Mouse (Mus musculus): ENCODE data around the gene Gad1. TPM values are rescaled to one million over a fixed set of nuclear protein-coding genes. Genes with fewer than 3 reads are reported as not detected.

Gene Gad1
- total RNA-seq, 4 experiments from 2014 or later: 0.84 to 1.2 (median 0.93) TPM

DNA sequence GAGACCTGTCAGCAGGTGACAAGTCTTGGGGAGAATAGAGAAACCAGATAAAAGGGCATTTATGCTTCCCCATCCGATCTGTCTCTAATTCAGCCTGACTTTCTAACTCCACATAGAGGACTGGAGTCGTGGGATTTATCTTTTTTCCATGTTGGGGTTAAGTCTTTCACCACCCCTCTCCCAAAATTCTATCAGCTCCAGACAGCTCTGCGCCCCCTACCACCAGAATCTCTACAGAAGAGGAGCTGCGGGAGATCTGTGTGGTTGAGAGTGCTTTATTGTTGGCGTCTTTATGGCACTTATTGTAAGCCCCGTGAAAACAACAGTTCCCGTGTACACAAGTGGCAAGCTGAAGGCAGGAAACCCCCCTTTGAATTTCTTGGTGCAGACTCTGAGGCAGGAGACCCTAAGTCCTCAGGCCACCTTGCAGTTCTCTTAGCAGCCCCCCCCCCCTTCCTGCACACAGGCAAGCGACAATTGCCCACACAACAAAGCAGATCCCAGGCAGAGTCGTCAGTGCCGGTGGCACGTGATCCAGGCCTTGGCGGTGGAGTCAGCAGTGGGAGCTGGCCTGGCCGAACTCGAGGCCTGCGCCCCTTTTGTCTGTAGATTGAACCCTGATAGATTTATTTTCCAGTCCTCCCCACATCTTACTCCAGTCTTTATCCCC, 11.9 kb downstream of the Gad1 start:
- DNase-seq (ENCODE audit: low spot score): no peak

DNA sequence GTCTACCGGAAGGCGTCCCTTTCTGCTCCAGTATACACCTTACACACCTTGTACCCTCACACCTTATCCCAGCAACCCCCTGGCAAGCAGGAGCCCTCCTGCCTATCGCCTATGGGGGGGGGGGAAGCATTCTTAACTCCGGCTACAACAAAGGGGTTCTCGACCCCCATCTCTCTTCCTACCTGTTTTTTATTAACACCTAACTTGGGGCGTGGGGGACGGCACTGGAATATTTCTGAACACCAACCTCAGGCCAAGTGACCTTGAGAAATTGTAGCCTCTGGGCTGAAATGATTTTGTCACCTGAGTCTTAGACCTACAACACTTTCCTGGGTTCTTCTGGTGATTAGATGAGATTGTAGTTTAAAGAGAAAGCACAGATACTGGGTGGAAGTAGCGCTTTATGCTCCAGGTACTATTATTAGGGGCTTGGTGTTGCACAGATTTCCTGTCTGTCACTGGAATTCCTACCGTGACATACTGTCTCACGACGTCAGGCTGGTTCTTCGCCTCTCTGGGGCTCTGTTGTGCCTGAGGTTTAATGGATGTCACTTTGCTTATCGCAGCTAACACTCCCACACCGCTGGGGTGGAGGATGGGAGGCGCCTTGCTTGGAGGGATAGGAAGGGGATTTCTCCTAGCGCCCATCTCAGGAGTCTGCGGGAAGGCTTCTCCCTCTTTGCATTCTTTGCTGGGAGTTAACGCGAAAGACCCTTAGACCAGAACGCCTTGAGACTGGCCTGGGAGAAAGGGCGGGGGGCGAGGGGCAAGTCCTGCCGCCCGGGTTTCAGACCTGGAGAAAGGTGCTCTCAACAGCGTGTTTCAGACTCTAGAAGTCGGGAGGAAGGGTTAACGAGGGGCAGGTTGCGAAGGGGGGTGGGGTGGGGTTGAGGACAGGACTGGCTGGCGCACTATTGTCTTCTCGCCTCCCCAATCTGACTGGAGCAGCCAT, 13.1 kb downstream of the Gad1 start:
- DNase-seq (ENCODE audit: low spot score): no peak

DNA sequence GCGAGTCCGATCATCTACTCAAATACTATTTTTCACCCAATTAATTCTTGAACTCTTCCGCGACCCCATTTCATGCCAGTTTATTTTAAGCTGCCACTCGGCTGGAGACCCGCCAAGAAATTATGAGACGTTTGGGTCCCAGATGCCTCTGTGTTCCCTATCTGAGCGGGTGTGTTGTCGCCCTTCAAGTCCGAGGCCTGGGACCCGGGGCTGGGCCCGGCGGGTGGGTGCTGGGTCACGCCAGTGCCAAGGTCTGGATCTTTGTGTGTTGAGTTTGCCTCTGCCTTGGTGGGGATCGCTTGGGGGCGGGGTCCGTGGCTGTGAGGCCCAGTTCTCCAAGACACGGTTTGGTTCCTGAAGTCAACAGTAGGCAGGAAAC, 13.7 kb downstream of the Gad1 start:
- no peak for DNase-seq (ENCODE audit: low spot score)

DNA sequence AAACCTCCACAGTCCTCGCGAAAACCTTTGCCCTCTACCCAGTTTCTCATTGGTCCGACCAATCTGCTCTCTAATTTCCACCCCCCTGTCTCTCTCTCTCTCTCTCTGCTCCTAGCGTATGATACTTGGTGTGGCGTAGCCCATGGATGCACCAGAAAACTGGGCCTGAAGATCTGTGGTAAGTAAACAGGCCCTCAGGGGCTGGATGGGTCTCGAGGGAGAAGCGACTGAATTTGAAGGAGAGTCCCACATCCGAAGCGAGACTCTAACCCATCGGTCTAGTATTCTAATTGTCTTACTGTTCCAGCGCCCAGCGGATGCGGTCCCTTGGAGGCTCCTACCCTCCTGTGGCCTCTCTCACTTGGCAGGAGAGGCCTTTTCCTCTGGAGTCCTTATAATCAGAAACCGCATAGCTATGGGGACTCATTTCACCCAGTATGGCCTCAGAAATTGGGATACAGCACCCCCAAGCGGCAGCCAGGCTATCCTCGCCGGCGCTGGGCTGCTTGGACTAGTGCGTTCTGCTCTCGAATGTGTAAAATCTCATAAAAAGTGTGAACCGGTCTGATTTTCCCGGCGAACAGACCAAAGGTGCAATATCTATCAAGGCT, 14.3 kb downstream of the Gad1 start:
- no peak for DNase-seq (ENCODE audit: low spot score)

DNA sequence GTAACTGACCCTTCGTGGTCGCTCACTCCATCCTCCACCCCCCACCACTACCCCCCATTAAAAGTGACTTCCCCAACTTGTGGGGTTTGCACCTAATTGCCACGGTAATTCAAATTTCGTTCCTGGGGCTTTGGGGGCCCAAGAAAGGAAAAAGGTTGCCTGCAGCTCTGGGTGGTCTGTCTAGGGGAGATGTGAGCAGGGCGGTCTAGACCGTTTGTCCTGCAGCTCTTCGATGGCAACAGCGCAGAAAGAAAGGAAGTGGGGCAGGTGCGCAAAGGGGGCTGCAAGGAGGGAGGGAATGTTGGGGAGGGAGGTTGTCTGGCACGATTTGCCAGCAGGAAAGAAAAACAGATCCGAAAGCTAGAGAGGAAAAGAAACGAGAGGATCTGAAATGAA, 14.8 kb downstream of the Gad1 start:
- no peak for DNase-seq (ENCODE audit: low spot score)

DNA sequence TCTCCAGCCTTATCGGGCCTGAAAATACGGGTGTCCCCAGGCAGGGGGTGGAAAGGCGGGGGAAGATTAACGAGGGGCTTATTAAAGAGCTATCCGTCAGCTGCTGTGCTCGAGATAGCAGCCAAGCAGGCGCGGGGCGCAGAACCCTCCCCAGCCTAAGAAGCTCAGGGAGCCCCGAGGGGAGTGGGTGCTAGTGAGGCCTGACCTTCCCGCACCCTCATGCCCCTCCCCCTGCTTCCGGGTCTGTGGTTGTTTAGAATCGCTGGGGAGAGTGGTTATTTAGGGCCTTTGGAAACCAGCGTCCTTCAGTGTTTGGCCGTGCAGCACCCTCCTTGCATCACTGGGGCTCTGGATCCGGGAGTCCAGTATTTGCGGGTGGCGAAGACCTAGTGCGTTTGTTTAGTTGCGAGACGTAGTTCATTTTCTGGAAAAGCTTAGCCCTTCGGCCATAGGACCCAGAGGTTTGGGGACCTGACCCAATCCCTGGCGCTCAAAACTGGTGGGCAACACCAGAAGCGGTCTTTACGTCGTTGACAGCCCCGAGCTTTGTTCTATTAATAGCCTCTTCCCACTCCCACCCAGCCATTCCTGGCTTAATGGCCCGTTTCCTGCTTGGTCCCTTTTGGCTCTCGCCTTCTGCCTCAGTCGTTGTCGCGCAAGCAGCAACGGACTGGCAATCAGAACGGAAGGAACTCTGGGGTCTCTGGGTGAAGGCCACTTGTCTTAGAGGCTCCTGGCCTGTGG, 15.5 kb downstream of the Gad1 start:
- DNase-seq (ENCODE audit: low spot score): no peak

DNA sequence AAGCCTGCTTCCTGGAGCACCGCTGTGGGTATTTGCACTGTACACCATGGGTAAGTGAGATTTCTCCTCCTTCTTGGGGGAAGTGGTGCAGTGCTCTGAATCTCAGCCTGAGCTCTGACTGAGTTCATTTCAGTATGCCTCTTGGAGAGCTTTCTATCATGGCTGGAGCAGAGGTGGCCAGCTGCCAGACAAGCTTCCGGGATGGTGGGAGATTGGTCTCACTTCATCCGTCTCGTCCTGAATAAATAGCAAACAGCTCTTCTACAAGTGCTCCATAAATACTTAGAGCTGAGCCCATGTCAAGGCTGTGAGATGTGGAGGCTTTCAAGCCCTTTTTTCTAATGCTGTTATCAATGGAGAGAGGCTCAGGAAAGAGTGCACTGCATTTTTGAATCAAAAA, 18.8 kb downstream of the Gad1 start:
- DNase-seq (ENCODE audit: low spot score): no peak

DNA sequence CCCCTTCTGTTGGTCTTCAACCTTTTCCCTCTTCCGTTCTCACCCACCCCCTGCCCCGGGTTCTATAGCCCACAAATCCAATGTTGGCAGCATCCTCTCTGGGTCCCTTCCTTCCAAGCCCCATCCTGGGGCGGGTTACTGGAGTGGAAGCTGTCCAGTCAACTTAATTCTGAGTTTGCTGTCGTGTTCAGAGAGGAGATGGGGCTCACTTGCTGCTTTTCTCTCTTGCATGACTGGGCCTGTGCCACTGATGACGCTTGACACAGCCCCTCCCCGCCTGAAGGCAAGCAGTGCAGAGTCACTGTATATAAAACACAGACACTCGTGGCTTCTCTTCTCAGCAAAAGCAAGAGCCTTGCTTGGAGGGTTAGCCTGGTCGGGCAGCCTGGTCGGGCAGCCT, 19.4 kb downstream of the Gad1 start:
- DNase-seq (ENCODE audit: low spot score): no peak

DNA sequence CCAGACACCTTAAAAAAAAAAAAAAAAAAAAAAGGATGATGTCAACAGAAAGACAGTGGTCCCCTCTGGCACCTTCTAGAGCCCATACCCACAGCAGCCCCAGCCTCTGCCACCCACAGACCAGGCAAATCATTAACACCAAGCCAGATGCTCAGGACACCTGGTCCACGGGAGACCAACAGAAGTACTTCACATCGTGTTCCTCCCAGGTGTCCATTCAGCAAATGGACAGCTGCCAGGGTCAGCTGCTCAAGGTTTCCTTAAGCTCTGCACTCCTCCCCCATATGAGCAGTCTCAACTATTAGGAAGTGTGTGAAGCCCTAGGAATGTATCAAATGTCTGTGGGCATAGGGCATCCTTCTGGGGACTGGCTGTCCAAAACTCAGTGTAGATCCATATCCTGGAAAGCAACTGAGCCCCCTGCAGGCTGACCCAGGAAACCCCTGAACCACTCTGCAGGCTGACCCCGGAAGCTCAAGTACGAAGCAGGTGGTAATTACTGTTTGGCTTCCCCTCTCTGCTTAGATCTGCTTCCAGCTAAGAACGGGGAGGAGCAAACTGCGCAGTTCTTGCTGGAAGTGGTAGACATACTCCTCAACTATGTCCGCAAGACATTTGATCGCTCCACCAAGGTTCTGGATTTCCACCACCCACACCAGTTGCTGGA, 20.8 kb downstream of the Gad1 start:
- DNase-seq (ENCODE audit: low spot score): no peak

DNA sequence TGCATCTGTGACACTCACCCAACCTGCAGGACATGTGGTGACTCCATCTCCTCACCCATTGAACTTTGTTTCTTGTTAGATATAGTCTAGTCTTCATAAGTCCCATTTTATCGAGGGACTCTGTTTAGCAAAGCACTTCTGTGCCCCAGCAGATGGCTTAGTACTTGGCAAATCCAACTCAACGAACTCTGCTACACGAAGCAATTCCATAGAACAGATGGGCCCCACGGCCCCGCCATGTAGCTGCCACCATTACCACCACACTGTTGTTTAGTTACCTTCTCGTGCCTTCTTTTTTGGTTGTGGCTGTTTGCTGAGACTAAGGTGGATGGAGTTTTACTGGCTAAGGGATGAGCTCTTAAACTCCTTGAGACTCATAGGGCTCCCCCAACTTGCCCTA, 35.3 kb downstream of the Gad1 start:
- DNase-seq (ENCODE audit: low spot score): no peak

DNA sequence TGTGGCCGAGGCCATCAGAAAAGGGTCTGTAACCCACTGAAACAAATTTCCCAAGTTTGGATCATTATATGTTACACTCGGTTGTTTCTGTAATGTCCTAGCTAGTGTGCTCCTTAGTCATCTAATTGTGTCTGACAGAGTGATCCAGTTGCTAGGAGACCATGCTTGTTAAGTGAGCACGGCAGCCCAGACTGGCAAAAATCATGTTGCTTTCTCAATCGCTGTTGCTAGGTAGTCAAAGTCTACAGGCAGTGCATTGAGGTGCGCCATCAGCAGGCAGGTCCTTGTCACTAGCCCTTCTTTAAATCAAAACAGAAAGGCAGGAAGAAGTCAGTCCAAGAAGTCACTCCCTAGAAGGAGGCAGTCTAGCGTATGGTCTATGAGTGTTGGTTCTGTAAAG, 39.6 kb downstream of the Gad1 start:
- no peak for DNase-seq (ENCODE audit: low spot score)

DNA sequence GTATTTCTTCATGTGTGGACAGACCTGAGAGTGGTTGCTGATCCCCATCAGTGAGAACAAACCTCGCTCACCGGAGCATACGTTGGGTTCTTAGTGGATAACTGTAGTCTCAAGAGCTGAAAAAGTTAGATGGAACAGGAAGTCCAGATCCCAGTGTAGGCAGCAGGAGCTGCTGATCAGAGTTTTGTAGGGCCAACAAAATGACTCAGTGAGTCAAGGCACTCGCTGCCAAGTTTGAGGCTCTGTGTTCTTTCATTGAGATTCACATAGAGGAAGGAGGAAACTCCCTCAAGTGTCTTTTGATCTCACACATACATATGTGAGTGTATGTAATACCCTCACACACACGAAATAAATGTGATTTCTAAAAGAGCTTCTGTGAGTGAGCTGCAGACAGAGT, 40.8 kb downstream of the Gad1 start:
- DNase-seq (ENCODE audit: low spot score): no peak

DNA sequence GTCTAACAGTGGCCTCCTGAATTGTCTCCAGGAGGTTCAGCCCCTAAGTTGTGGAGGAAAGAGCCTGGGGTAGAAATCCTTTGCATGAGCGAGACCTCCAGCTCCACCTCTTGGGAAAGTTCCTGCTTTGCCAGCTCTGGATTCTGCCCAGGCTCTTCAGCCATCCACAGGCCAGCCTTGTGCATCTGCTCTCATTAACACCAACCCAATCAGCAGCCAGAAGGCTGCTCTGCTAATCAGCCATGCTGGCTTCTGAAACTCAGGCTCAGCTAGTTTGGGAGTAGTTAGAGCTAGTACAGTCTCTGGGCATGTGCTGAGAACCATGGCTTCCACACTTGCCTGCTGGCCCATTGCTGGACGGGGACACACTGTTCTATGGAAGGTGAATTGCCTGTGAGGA, 43.0 kb downstream of the Gad1 start:
- no peak for DNase-seq (ENCODE audit: low spot score)

DNA sequence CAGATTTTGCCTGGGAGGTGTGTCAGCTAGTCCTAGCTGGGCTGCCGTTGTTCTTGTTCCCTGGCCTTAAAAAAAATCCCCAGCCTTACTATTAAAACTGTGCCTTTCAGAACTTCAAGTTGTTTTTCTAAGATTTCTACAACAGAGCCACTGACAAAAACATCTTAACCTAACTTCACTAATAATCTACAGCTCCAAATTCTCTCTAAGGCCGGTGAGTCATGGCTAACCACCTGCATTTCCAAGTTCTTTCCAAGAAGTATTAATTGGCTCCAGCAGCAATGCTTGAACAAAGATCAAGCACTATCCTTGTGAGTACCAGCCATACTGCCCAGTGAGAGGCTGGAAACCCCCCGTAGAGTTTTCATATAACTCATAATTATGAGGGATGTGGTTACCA, 56.9 kb downstream of the Gad1 start:
- no peak for DNase-seq (ENCODE audit: low spot score)

DNA sequence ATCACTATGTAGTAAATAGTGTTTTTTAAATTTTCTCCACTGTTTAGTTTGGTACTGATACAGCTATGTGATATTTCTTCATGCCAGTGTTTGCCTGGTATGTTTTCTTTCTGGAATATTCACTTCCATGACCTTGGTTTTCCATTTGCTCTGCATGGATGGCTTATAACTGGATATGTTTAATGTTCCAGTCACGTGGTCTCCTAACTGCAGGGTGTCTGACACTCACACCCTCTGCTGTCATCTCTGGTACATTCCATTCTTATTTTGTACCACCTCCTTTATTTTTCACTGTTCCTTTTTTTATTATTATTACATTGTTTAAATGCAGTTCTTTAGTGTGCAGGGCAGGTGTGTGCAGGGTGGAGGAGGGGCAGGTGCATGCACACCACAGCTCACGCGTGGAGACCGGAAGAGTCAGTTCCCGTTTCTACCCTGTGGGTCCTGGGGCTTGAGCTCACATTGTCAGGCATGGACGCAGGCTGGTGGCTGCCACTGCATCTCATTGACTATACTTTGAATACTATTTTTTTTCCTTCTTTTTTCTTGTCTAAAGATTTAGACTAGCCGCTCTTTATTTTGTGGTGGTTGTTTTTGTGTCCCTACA, 62.0 kb downstream of the Gad1 start:
- DNase-seq (ENCODE audit: low spot score): no peak

DNA sequence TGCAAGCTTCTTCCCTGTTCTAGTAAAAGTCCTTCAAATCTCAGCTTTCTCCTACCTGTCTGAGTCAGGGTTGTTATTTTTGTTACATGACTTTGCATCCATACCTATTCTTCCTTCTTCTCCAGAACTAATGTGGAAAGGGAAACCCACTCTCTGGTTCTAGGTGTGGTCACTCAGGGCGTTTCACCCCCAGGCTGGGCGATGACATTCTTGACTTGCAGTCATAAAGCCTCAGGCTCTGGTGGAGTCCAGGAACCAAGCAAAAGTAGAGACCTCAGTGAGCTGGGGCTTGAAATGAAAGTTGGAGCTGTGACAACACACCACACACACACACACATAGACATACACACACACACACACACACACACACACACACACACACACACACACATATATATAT, 63.2 kb downstream of the Gad1 start:
- DNase-seq (ENCODE audit: low spot score): no peak

DNA sequence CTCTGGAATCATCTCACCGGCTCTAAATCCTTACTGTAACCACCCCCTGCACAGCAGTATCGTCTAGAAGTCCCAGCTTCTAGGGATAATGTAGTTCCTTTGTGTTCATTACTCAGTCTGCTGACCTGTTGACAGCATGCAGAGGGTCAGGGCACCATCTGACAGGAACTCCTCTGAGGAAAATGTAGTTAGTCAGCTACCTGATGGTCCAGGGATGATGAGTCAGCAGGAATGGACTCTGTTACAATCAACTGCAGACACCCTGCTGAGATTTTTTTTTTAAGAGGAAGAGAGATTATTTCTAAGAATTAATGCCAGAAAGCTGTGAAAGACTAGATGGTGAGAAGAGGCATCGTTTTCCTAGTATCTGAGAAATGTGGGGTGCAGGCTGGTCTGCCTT, 63.7 kb downstream of the Gad1 start:
- no peak for DNase-seq (ENCODE audit: low spot score)

DNA sequence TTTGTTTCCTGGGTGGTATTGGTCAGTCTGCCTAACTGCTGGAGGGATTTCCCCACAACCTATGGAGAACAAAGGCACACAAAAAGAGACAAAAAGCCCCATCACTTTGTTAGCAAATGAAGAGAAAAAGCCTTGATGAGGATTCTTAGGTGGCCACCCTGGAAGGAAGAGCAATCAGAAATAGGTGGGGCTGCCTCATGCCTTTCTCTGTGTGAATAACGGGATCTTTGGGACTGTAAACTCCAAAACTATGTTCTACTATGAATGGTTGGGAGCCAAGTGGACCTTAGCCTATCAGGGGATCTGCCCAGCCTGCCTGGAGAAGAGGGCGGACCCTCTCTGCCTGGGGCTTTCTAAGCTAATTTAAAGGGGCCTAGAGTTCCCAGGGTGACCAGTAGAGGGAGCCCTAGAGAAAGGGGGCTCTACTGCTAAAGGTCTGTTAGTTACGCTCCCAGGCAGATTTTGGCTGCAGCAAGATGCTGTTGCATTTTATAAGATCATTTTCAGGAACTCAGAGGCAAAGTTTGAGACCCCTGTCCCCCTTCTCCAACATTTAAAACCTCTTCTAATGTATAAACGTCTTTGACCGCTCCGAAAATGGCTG, 66.5 kb downstream of the Gad1 start:
- DNase-seq (ENCODE audit: low spot score): no peak

DNA sequence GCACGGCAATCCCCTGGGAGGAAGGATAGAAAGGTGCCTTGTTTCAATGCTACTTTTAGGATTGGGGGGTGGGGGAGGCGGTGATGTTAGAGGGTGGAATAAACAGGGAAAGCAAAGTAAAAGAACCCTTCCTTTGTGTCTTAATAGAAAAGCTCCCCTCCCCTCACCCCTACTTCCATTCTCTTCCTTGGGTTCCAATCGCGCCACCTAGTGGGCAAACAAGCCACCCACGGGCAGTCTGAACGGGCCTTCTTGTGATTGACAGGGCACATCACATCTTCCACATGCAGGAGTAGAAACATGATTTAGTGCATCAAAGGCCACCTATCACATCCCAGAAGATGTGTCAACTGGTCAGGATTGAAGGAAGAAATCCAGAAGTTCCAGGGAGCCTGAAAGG, 67.4 kb downstream of the Gad1 start:
- DNase-seq (ENCODE audit: low spot score): no peak

DNA sequence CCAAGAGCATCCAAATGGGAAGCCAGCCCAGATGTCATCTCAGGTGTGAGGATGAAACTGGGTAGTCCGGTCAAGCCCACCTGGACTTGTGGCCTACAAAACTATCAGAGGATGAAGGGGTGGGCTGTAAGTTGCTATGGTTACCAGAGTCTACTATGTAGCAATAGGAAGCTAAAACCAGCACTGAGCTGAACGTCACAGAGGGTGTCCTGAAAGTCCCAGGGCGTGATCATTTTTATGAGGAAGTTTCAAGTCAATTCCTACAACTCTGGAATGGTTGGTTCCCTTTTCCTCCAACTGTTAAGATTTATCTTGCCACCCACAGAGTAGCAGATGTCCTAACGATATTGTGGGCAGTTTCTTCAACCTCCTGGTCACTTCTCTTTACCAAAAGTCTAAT, 69.4 kb downstream of the Gad1 start:
- DNase-seq (ENCODE audit: low spot score): no peak

DNA sequence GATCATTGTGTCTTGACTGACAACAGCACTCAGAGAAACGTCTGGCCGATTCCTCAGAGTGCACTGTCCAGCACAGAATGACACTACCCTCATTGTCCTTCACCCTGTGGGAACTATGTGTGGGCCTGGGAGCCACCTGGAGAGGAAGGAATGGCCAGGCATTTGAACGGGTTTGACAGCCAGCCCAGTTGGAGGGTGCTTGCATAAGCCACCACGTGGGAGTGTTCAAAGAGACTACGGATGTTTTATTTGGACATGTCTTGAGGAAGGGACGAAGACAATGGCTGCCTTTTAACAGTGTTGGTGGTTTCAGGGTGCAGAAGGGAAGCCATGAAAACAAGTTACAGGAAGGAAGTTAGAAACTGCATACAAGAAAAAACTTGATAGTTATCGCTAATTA, 72.9 kb downstream of the Gad1 start:
- DNase-seq (ENCODE audit: low spot score): no peak
